Mouse (Mus musculus): ENCODE results near the gene B4galt7. TPM values are rescaled to one million over a fixed set of nuclear protein-coding genes. Genes with fewer than 3 reads are reported as not detected.
A peak's percentile ranks its signal among the peaks of the same experiment; 100 is the strongest.
"Not testable (repeated sequence)": the region's sequence is repeated elsewhere in the genome, so short reads cannot be mapped to it uniquely, and the experiment has no call there.

B4galt7 gene
- polyA plus RNA-seq, 1 experiment from 2014 or later = 18.2 TPM

DNA sequence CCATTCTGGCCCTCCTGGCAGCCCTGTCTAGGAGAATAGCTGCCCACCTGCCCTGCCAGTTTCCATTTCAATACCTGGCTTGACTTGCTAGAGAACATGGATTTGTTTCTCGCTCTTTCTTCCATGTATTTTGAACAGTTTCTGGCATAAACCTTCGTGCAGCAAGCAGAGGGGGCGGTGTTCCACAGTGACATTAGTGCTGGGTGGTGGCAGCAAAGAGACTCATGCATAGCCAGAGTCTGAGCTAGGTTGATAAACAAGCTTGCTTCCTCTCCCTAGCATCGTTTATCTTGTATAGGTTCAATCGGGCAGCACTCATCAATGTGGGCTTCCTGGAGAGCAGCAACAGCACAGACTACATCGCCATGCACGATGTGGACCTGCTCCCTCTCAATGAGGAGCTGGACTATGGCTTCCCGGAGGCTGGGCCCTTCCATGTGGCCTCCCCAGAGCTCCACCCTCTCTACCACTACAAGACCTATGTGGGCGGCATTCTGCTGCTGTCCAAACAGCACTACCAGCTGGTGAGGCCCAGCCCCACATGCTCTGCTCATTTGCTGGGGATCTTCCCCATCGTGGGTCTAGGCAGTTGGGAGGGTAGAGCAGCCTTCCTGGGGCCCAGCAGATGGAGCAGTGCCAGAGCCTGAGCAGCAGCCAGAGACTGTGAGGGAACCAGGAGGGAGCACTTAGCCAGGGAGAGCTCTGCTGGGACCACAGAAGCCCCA is 7.4 kb downstream of the B4galt7 start:
- 80% methylated on average over 10 of the region's 10 CpGs for WGBS
- Histone ChIP-seq H3K27ac (ENCODE audit: low read depth, low read length) (no peak overlapping the region), H3K36me3 (ENCODE audit: control insufficient read depth, insufficient read depth, low read length) (peaks cover 32% of the 10 kb centered on the region; the same call in 1 of the 2 replicates)

DNA sequence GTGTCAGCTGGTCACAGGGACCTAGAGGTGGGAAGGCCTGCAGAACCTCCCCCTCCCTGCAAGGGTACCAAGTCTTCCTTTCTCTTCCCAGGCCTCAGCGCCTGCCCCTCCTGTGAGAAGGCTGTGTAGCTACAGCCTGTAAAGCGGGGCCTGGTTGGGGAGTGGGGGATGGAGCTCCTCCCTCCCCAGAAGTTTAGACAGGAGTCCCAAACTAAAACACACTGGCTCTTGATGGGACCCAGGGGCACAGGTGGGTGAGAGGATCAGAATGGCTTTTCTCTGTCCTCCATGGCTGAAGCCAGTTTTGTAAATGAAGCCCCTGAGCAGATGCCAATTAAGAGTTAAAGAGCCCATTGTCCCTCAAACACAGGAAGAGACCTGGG is 7.9 kb downstream of the B4galt7 start:
- Histone ChIP-seq H3K9ac (ENCODE audit: low read depth, low read length) (no peak overlapping the region), H3K27me3 (ENCODE audit: control insufficient read depth, insufficient read depth, low read length) (no peaks in the 10 kb centered on the region), H3K4me2 (replicated peaks; ENCODE audit: low read depth, low read length) (no peak overlapping the region), H3K27ac (ENCODE audit: low read depth, low read length) (no peak overlapping the region), H3K4me3 (ENCODE audit: low read length) (no peak overlapping the region), H3K9me3 (ENCODE audit: control insufficient read depth, low read length) (no peaks in the 10 kb centered on the region), H3K4me1 (ENCODE audit: control insufficient read depth, insufficient read depth, low read length) (no peaks in the 10 kb centered on the region), H3K36me3 (ENCODE audit: control insufficient read depth, insufficient read depth, low read length) (peaks cover 32% of the 10 kb centered on the region; the same call in 1 of the 2 replicates)
- no peak for ATAC-seq (ENCODE audit: low FRiP score, low TSS enrichment)
- 96% methylated on average over 2 of the region's 2 CpGs for WGBS

More for the DNA sequence above, 7.4 kb downstream of the B4galt7 start:
- no peak overlapping the region for H3K4me2 ChIP-seq (replicated peaks; ENCODE audit: low read depth, low read length)
- no peaks in the 10 kb centered on the region for H3K27me3 ChIP-seq (ENCODE audit: control insufficient read depth, insufficient read depth, low read length)
- H3K4me1 ChIP-seq (ENCODE audit: control insufficient read depth, insufficient read depth, low read length) = no peaks in the 10 kb centered on the region
- H3K4me3 ChIP-seq (ENCODE audit: low read length) = no peak overlapping the region
- no peak overlapping the region for H3K9ac ChIP-seq (ENCODE audit: low read depth, low read length)
- ATAC-seq (ENCODE audit: low FRiP score, low TSS enrichment) = no peak
- no peaks in the 10 kb centered on the region for H3K9me3 ChIP-seq (ENCODE audit: control insufficient read depth, low read length)

DNA sequence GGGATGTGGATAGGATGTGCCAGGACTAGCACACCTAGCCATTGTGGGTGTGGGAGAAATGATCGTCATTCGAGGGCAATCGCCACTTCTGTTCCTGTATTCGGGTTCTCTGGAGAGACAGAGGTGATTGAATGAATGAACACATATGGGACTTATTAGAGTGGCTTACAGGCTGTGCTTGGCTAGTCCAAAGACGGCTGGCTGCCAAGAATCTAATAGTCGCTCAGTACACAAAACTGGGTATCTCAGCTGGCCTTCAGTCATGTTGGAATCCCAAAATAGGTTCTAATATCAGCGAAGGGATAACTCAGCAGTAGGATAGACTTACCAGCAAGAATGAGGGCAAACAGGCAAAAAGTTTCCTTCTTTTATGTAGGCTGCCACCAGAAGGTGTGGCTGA is 12.3 kb downstream of the B4galt7 start:
- 92% methylated on average over 7 of the region's 7 CpGs for WGBS
- ATAC-seq (ENCODE audit: low FRiP score, low TSS enrichment) = no peak
- H3K4me3 ChIP-seq (ENCODE audit: low read length) = no peak overlapping the region
- H3K9ac ChIP-seq (ENCODE audit: low read depth, low read length) = no peak overlapping the region
- H3K36me3 ChIP-seq (ENCODE audit: control insufficient read depth, insufficient read depth, low read length) = peaks cover 21% of the 10 kb centered on the region; the same call in 1 of the 2 replicates
- no peaks in the 10 kb centered on the region for H3K27me3 ChIP-seq (ENCODE audit: control insufficient read depth, insufficient read depth, low read length)
- no peaks in the 10 kb centered on the region for H3K9me3 ChIP-seq (ENCODE audit: control insufficient read depth, low read length)
- H3K4me1 ChIP-seq (ENCODE audit: control insufficient read depth, insufficient read depth, low read length) = no peaks in the 10 kb centered on the region
- no peak overlapping the region for H3K27ac ChIP-seq (ENCODE audit: low read depth, low read length)
- no peak overlapping the region for H3K4me2 ChIP-seq (replicated peaks; ENCODE audit: low read depth, low read length)

DNA sequence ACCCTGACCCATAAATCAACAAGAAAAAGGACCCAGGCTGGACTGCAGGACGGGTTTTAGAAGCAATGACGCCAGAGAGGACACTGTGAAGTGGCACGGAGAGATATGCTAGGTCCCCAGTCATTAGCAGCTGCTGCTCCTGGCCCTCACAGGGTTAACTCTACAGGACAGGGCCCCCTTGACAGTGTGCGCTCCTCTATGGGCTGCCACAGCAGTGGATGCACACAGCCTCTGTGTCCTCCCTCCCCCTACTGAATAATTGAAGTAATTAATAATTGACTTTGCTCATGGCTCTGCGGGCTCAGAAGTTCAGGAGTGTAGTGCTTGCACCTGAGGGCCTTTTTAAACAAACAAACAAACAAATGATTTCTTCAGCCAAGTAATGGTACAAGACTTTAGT is 13.8 kb downstream of the B4galt7 start:
- H3K36me3 ChIP-seq (ENCODE audit: control insufficient read depth, insufficient read depth, low read length) = peaks cover 13% of the 10 kb centered on the region; the same call in 1 of the 2 replicates
- H3K4me1 ChIP-seq (ENCODE audit: control insufficient read depth, insufficient read depth, low read length) = no peaks in the 10 kb centered on the region
- H3K9me3 ChIP-seq (ENCODE audit: control insufficient read depth, low read length) = no peaks in the 10 kb centered on the region
- no peaks in the 10 kb centered on the region for H3K27me3 ChIP-seq (ENCODE audit: control insufficient read depth, insufficient read depth, low read length)
- ATAC-seq (ENCODE audit: low FRiP score, low TSS enrichment) = peak; percentile 55; the same call in 1 of the 2 replicates
- WGBS = 41% methylated on average over 5 of the region's 5 CpGs
- H3K9ac ChIP-seq (ENCODE audit: low read depth, low read length) = no peak overlapping the region
- no peak overlapping the region for H3K4me2 ChIP-seq (replicated peaks; ENCODE audit: low read depth, low read length)
- H3K27ac ChIP-seq (ENCODE audit: low read depth, low read length) = no peak overlapping the region
- H3K4me3 ChIP-seq (ENCODE audit: low read length) = no peak overlapping the region

DNA sequence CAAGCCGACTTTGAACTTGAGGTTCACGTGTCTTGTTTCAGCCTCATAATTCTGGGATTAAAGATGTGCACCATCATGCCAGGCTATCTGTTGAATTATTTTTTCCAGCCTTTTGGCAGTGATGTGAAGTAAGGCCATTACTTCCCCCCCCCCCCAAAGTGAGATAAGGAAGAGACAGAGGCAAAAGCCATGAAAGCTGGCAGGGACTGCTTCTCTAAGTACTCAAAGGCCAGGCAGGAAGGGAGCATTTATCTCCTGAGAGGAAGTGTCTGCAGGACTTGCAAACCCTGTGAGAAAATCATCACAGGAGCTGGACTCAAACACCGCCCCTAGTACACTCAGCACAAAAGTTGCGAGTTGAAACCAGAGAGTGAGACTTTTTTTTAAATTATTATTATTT is 19.6 kb downstream of the B4galt7 start:
- peaks cover 3% of the 10 kb centered on the region; the same call in 1 of the 2 replicates for H3K4me1 ChIP-seq (ENCODE audit: control insufficient read depth, insufficient read depth, low read length)
- ATAC-seq (ENCODE audit: low FRiP score, low TSS enrichment) = no peak
- H3K36me3 ChIP-seq (ENCODE audit: control insufficient read depth, insufficient read depth, low read length) = no peaks in the 10 kb centered on the region
- no peak overlapping the region for H3K9ac ChIP-seq (ENCODE audit: low read depth, low read length)
- H3K27ac ChIP-seq (ENCODE audit: low read depth, low read length) = no peak overlapping the region
- no peaks in the 10 kb centered on the region for H3K27me3 ChIP-seq (ENCODE audit: control insufficient read depth, insufficient read depth, low read length)
- no peak overlapping the region for H3K4me2 ChIP-seq (replicated peaks; ENCODE audit: low read depth, low read length)
- H3K9me3 ChIP-seq (ENCODE audit: control insufficient read depth, low read length) = no peaks in the 10 kb centered on the region
- 94% methylated on average over 4 of the region's 4 CpGs for WGBS
- H3K4me3 ChIP-seq (ENCODE audit: low read length) = no peak overlapping the region

DNA sequence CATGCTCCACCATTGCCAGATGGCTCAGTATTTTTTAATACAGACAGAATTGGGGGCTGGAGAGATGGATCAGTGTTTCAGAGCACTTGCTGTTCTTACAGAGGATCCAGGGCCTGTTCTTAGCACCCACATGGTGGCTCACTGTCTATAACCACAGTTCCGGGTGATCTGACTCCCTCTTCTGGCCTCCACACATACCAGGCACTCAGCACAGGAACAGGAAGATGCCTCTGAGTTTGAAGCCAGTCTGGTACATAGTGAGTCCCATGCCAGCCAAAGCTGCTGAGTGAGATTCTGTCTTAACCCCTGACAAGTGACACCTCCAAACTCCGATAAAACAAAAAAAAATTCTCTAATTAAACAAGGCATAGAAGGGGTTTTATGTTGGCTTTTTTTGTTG is 20.6 kb downstream of the B4galt7 start:
- Histone ChIP-seq H3K9me3 (ENCODE audit: control insufficient read depth, low read length) (no peaks in the 10 kb centered on the region), H3K27ac (ENCODE audit: low read depth, low read length) (no peak overlapping the region), H3K27me3 (ENCODE audit: control insufficient read depth, insufficient read depth, low read length) (no peaks in the 10 kb centered on the region), H3K4me2 (replicated peaks; ENCODE audit: low read depth, low read length) (no peak overlapping the region), H3K4me1 (ENCODE audit: control insufficient read depth, insufficient read depth, low read length) (peaks cover 6% of the 10 kb centered on the region; the same call in 1 of the 2 replicates), H3K9ac (ENCODE audit: low read depth, low read length) (no peak overlapping the region), H3K4me3 (ENCODE audit: low read length) (no peak overlapping the region), H3K36me3 (ENCODE audit: control insufficient read depth, insufficient read depth, low read length) (peaks cover 5% of the 10 kb centered on the region; the same call in 1 of the 2 replicates)
- no peak for ATAC-seq (ENCODE audit: low FRiP score, low TSS enrichment)
- 95% methylated on average over 2 of the region's 2 CpGs for WGBS

DNA sequence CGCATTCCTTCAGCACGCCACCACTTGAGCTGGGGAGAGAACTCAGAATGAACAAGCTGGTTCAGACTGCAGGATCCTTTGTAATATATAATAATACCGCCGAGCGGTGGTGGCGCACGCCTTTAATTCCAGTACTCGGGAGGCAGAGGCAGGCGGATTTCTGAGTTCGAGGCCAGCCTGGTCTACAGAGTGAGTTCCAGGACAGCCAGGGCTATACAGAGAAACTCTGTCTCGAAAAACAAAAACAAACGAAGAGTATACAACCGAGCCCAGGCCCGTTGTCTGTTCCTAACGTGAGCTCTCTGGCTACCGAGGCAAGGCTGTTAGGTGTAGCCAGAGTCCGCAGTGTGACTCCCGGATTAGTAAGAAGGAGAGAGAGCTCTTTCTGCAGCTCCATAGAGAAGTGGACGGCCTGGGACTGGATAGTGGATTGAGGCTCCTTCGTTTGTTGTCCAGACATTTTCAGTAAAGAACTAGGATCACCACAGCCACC is 22.5 kb downstream of the B4galt7 start:
- H3K9me3 ChIP-seq (ENCODE audit: control insufficient read depth, low read length); H3K4me1 ChIP-seq (ENCODE audit: control insufficient read depth, insufficient read depth, low read length); H3K27me3 ChIP-seq (ENCODE audit: control insufficient read depth, insufficient read depth, low read length): not testable (repeated sequence)
- WGBS = 22% methylated on average over 20 of the region's 20 CpGs
- peak; percentile 37 for ATAC-seq (ENCODE audit: low FRiP score, low TSS enrichment)
- Histone ChIP-seq H3K4me3 (ENCODE audit: low read length) (peak overlapping the region; percentile 86), H3K36me3 (ENCODE audit: control insufficient read depth, insufficient read depth, low read length) (peaks cover 22% of the 10 kb centered on the region; the same call in 1 of the 2 replicates), H3K9ac (ENCODE audit: low read depth, low read length) (peak overlapping the region; percentile 79), H3K27ac (ENCODE audit: low read depth, low read length) (peak overlapping the region; percentile 86), H3K4me2 (replicated peaks; ENCODE audit: low read depth, low read length) (peak overlapping the region; percentile 67)

DNA sequence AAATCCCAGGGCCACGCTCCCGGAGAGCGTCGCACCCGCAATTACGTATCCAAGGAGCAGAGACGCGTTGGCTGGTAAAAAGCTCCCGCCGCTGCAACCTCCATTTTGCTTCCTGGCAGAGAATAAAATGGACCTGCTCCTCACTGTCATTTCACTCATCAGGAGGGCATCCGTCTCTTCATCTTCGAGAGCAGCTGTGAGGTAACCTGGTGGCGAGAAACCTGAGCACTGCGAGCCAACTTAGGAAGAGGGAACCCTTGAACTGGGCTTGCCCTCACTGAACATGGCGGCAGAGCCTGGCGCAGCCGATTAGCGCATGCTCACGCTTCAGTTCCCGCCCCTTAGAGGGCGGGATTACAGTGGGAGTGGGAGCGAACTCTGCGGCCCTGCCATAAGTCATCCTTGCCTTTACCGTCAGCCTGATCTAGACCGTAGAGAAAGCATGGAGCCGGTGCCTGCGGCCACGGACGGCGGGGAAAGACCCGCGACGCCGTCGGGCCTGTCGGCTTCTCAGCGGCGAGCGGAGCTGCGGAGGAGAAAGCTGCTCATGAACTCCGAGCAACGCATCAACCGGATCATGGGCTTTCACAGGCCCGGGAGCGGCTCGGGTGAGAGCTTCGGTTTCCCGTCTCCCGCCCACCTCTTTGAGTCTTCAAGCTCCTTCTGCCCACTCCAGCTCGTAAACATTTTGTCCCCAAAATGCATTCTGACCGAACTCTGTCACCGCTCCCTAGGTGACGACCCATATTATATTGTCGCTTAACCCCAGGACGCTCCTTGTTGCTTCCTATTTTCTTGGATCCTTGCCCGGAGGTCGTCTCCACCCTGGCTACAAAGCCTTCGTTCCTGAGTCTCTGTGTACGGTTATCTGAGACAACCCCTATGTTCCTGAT is 23.2 kb downstream of the B4galt7 start, which contains the start of gene Caml:
Gene Caml (plus strand): TSS at position 357 of the 893 bp plus-strand sequence.
- Histone ChIP-seq H3K4me3 (ENCODE audit: low read length) (peak within 1 kb of the TSS; percentile 86), H3K36me3 (ENCODE audit: control insufficient read depth, insufficient read depth, low read length) (peaks cover 25% of the 10 kb centered on the region; the same call in 1 of the 2 replicates), H3K27ac (ENCODE audit: low read depth, low read length) (peak within 1 kb of the TSS; percentile 86), H3K9me3 (ENCODE audit: control insufficient read depth, low read length) (no peaks in the 10 kb centered on the region), H3K4me1 (ENCODE audit: control insufficient read depth, insufficient read depth, low read length) (peaks cover 6% of the 10 kb centered on the region; the same call in 1 of the 2 replicates), H3K4me2 (replicated peaks; ENCODE audit: low read depth, low read length) (peak within 1 kb of the TSS; percentile 67), H3K9ac (ENCODE audit: low read depth, low read length) (peak within 1 kb of the TSS; percentile 79), H3K27me3 (ENCODE audit: control insufficient read depth, insufficient read depth, low read length) (no peaks in the 10 kb centered on the region)
- peak; percentile 98 for ATAC-seq (ENCODE audit: low FRiP score, low TSS enrichment)
- under 1% methylated on average over 59 of the region's 59 CpGs for WGBS
